Mouse (Mus musculus) E14TG2a.4 (cell line): ENCODE measurements around the gene Clic4.

Source experiments
- CTCF ChIP-seq: conservative IDR thresholded peaks from 2 replicates; pipeline ENCODE4 v1.5.1; 2014; ENCODE audit warnings: low read length
- NANOG ChIP-seq: IDR thresholded peaks from 2 replicates; pipeline ENCODE4 v1.6.1; 2014; ENCODE audit warnings: borderline replicate concordance, low read length, mixed read lengths
- POU5F1 ChIP-seq: IDR thresholded peaks from 2 replicates; pipeline ENCODE4 v1.6.1; 2014; ENCODE audit warnings: low read length, borderline replicate concordance

- no peak for TF ChIP-seq POU5F1
- TF ChIP-seq CTCF, result no peak
- TF ChIP-seq NANOG, result no peak
These were observed 565 bp downstream of the Clic4 start for GRCm38 (mm10) chr4:135271881-135272616.
